Mouse (Mus musculus) intestine, postnatal 0 days (tissue): ENCODE measurements around the gene Gga3. TPM values are rescaled to one million over a fixed set of nuclear protein-coding genes. Genes with fewer than 3 reads are reported as not detected.
A peak's percentile ranks its signal among the peaks of the same experiment; 100 is the strongest.

Experiments
- ATAC-seq: fragments of 200-750 bp; cut with Nextera tagmentation; 2 replicates; pipeline ENCODE4 v1.8.0; 2017; ENCODE audit warnings: mild to moderate bottlenecking, moderate TSS enrichment, moderate library complexity
- H3K27ac ChIP-seq: fragments of 300-500 bp; sonication (generic); 2 replicates; pipeline ENCODE4 v1.5.1; 2014; ENCODE audit warnings: mild to moderate bottlenecking, low read depth, low read length, moderate library complexity
- H3K27me3 ChIP-seq: fragments of 300-500 bp; sonication (generic); replicated peaks from 2 replicates; pipeline ENCODE4 v1.6.1; 2014; ENCODE audit warnings: low read length, mixed read lengths; ENCODE audit not compliant: control insufficient read depth, insufficient read depth
- H3K36me3 ChIP-seq: fragments of 300-500 bp; sonication (generic); 2 replicates; pipeline ENCODE4 v1.6.1; 2014; ENCODE audit warnings: mild to moderate bottlenecking, moderate library complexity; ENCODE audit not compliant: control insufficient read depth, insufficient read depth
- H3K4me1 ChIP-seq: fragments of 300-500 bp; sonication (generic); replicated peaks from 2 replicates; pipeline ENCODE4 v1.6.1; 2014; ENCODE audit warnings: antibody characterized with exemption, low read length, mixed read lengths; ENCODE audit not compliant: control insufficient read depth, insufficient read depth
- H3K4me2 ChIP-seq: fragments of 300-500 bp; sonication (generic); replicated peaks from 2 replicates; pipeline ENCODE4 v1.6.1; 2014; ENCODE audit warnings: low read depth, mild to moderate bottlenecking, moderate library complexity
- H3K4me3 ChIP-seq: fragments of 300-500 bp; sonication (generic); 2 replicates; pipeline ENCODE4 v1.5.1; 2014; ENCODE audit warnings: low read depth, low read length
- H3K9ac ChIP-seq: fragments of 300-500 bp; sonication (generic); 2 replicates; pipeline ENCODE4 v1.6.1; 2014; ENCODE audit warnings: mild to moderate bottlenecking, low read depth, low read length
- H3K9me3 ChIP-seq: fragments of 300-500 bp; sonication (generic); 2 replicates; pipeline ENCODE4 v1.6.1; 2016; ENCODE audit warnings: mixed run types; ENCODE audit not compliant: control insufficient read depth
- CTCF ChIP-seq: sonication (generic); IDR thresholded peaks from 2 replicates; pipeline ENCODE4 v1.5.1; 2016; ENCODE audit warnings: low read depth, mild to moderate bottlenecking, control low read depth, antibody characterized with exemption, moderate library complexity
- WGBS: fragments of 180-500 bp; shearing (Covaris S2); extraction: QIAGEN DNeasy Blood & Tissue Kit; methylation state at CpG from one replicate; pipeline ENCODE4 v1.1.7; 2014; 5-methylcytosine and 5-hydroxymethylcytosine counted together
- polyA plus RNA-seq: library from polyadenylated mRNA; unstranded; fragments of >200 nt; fragmentation: Nextera tagmentation; extraction: Ambion mirVana; gene quantifications from 2 replicates; pipeline ENCODE4 v1.2.1, GENCODE M21; 2015

Gene Gga3
- polyA plus RNA-seq, 1 experiment from 2014 or later: 5.7 TPM

DNA sequence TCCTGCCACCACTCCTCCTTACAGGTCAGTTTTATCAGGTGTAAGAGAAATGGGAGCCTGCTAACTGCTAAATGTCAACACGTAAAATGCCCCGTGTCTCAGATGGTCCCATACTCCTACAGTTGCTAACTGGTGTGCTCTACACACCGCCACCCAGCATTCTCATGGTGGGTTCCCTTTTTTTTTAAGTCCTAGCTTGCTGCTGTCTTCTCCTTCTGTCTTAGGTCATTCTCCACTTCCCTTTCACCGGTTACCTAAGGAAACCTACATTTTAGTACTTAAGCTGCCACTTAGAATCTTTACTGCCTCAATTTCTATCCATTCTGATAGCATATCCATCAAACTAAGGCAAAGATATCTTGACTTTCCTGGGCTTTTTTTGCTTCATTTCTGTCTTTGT is 2.7 kb downstream of the Gga3 start:
- Histone ChIP-seq H3K9me3 (no peaks in the 10 kb centered on the region), H3K4me2 (no peak overlapping the region), H3K4me3 (no peak overlapping the region), H3K9ac (no peak overlapping the region), H3K4me1 (no peaks in the 10 kb centered on the region), H3K36me3 (peaks cover 9% of the 10 kb centered on the region), H3K27ac (no peak overlapping the region), H3K27me3 (no peaks in the 10 kb centered on the region)
- TF ChIP-seq CTCF: no peak
- 91% methylated on average over 4 of the region's 4 CpGs for WGBS
- ATAC-seq: no peak

DNA sequence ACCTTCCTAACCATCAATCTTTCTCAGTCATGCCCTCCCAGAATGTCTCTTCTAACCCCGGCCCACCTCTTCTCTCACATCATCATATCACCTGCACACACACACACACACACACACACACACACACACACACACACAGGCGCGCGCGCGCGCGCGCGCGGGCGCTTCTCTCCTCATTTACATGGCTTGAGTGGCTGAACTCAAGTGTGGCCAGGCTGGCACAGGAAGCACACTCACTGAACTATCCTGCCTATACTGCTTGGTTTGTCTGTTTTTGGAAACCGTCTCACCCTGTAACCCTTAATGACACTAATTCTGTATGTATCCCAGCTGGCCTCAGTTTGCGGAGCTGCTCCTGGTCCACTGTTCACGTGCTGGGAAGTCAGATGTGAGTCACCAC is 3.1 kb downstream of the Gga3 start:
- peaks cover 6% of the 10 kb centered on the region for H3K36me3 ChIP-seq
- no peaks in the 10 kb centered on the region for H3K4me1 ChIP-seq
- ATAC-seq: no peak
- 92% methylated on average over 15 of the region's 15 CpGs for WGBS
- H3K9ac ChIP-seq: no peak overlapping the region
- H3K27ac ChIP-seq: no peak overlapping the region
- TF ChIP-seq CTCF: no peak
- H3K27me3 ChIP-seq: no peaks in the 10 kb centered on the region
- no peak overlapping the region for H3K4me2 ChIP-seq
- no peak overlapping the region for H3K4me3 ChIP-seq
- H3K9me3 ChIP-seq: no peaks in the 10 kb centered on the region

DNA sequence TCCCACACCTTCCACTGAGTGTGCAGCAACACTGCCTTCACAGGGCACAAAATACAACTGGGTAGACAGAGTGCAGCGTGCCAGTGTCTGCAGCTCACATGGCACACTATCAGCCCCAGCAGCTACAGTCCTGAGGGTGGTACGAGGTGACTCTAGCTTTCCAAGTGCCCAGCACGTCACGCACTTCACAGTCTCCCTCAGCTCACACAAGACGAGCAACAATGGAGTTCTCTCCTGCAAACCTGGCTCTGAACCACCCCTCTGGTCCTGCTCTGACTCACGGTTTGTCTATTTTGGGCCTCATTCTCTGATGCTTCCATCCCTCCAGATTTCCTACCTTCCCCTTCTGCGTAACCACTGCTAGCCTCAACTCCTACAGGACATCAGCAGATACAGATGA is 4.1 kb downstream of the Gga3 start:
- no peak for ATAC-seq
- WGBS: 93% methylated on average over 7 of the region's 7 CpGs
- Histone ChIP-seq H3K4me2 (no peak overlapping the region), H3K36me3 (peaks cover 9% of the 10 kb centered on the region), H3K27me3 (no peaks in the 10 kb centered on the region), H3K9me3 (no peaks in the 10 kb centered on the region), H3K4me3 (no peak overlapping the region), H3K9ac (no peak overlapping the region), H3K4me1 (no peaks in the 10 kb centered on the region), H3K27ac (no peak overlapping the region)
- no peak for TF ChIP-seq CTCF

DNA sequence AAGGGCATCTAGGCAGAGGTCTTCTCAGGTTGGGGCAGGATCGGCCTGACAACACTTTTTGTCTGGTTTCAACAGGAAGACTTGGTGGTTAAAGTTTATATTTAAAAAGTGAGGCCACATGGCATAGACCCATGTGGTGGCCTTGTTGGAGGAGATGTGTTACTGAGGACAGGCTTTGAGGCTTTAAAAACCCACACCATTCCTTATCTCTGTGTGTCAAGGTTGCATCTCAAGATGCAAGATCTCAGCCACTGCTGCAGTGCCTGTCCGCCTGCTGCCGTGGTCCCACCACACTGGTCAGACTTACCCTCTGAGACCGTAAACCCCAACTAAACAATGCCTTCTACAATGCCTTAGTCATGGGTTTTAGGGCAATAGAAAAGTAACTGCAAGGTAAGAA is 5.5 kb downstream of the Gga3 start:
- Histone ChIP-seq H3K27me3 (no peaks in the 10 kb centered on the region), H3K4me2 (no peak overlapping the region), H3K4me1 (no peaks in the 10 kb centered on the region), H3K27ac (no peak overlapping the region), H3K4me3 (no peak overlapping the region), H3K9ac (no peak overlapping the region), H3K9me3 (no peaks in the 10 kb centered on the region), H3K36me3 (peaks cover 16% of the 10 kb centered on the region)
- WGBS: 92% methylated on average over 4 of the region's 4 CpGs
- no peak for ATAC-seq
- TF ChIP-seq CTCF: no peak

DNA sequence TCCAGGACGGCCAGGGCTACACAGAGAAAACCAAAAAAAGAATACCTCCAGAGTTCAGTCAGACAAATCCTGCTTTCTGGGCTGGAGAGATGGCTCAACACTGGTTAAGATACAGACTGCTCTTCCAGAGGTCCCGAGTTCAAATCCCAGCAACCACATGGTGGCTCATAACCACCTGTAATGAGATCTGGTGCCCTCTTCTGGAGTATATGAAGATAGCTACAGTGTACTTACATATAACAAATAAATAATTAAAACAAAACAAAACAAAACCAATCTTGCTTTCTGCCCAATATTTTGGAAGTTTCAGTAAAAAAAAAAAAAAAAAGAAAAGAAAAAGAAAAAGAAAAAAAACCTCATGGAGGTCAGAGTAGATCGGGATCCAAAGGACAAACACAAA is 8.6 kb downstream of the Gga3 start:
- no peak overlapping the region for H3K4me3 ChIP-seq
- no peaks in the 10 kb centered on the region for H3K4me1 ChIP-seq
- H3K4me2 ChIP-seq: no peak overlapping the region
- no peak overlapping the region for H3K27ac ChIP-seq
- no peaks in the 10 kb centered on the region for H3K27me3 ChIP-seq
- 97% methylated on average over 3 of the region's 3 CpGs for WGBS
- no peaks in the 10 kb centered on the region for H3K9me3 ChIP-seq
- peak; percentile 13; the same call in 1 of the 2 replicates for TF ChIP-seq CTCF
- no peak for ATAC-seq
- peaks cover 45% of the 10 kb centered on the region for H3K36me3 ChIP-seq
- H3K9ac ChIP-seq: no peak overlapping the region

DNA sequence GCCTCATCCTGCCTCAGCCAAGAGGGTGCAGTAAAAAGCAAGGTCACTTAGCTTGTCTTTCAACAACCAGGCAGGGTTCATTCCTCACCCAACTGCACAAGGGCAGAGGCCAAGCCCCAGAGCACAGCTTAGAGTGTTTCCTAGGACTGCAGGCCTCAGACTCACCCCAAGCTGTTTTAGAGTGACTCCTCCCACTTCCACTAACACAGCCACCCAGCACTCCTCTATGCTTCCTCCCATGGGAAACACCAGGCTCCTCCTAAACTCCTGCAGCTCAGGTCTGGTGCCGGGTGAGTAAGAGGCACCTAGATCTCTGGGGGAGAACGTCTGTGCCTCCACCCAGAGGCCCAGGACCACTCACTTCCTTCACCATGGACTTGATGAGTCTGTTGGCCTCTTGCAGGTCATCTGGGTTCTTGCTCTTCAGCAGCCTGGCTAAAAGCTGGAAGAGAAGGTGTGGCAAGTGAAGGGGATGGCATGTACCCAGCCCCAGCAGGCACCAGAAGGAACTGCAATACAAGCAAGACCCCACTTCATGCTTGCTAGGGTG is 13.2 kb downstream of the Gga3 start:
- Histone ChIP-seq H3K36me3 (peaks cover 81% of the 10 kb centered on the region), H3K9ac (no peak overlapping the region), H3K4me2 (no peak overlapping the region), H3K27me3 (no peaks in the 10 kb centered on the region), H3K9me3 (no peaks in the 10 kb centered on the region), H3K27ac (no peak overlapping the region), H3K4me1 (no peaks in the 10 kb centered on the region), H3K4me3 (no peak overlapping the region)
- TF ChIP-seq CTCF: no peak
- 93% methylated on average over 2 of the region's 2 CpGs for WGBS
- ATAC-seq: no peak

DNA sequence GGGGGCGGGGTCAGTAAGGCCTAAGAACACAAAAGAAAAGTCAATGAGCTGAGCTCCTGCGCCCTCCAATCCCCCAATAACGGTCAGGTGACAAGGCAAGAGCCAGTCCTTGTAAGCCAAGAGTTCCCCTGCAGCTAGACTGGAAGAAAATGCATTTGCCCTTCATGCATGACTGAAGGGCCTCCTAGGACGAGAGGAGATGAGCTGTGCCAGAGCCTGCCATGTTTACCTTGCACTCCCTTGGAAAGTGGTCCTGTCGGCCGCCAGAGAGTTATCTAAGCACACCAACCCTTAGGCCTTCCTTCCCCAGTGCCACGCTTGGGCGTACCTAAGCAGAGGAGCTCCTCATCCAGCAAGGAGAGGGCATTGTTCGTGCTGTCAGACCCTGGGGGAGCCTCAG is 15.9 kb downstream of the Gga3 start:
- H3K9ac ChIP-seq: no peak overlapping the region
- no peak overlapping the region for H3K27ac ChIP-seq
- H3K4me3 ChIP-seq: no peak overlapping the region
- TF ChIP-seq CTCF: no peak
- 80% methylated on average over 9 of the region's 9 CpGs for WGBS
- H3K4me1 ChIP-seq: no peaks in the 10 kb centered on the region
- peaks cover 94% of the 10 kb centered on the region for H3K36me3 ChIP-seq
- no peak for ATAC-seq
- H3K27me3 ChIP-seq: no peaks in the 10 kb centered on the region
- H3K4me2 ChIP-seq: no peak overlapping the region
- H3K9me3 ChIP-seq: no peaks in the 10 kb centered on the region
